Mouse (Mus musculus): ENCODE measurements at regions not wholly inside any gene's neighbourhood (a gene's known extent, or its start where the extent isn't known, plus 50 kb on each side); places are given as distances from the start of the nearest gene placed in this dataset.
"Not testable (repeated sequence)": the region's sequence is repeated elsewhere in the genome, so short reads cannot be mapped to it uniquely, and the experiment has no call there.

GRCm38 (mm10) chr1:177382596-177383190, 59.5 kb upstream of the Zbtb18 start:
- DNase-seq (ENCODE audit: low read depth): peak; percentile 54

- no peak for DNase-seq (ENCODE audit: low read depth)
These were observed 60.0 kb upstream of the Zbtb18 start for GRCm38 (mm10) chr1:177382147-177382546.

- DNase-seq (ENCODE audit: low read depth): no peak
These were observed 64.0 kb upstream of the Zbtb18 start for GRCm38 (mm10) chr1:177378112-177378511.

GRCm38 (mm10) chr1:177373226-177373825, 68.8 kb upstream of the Zbtb18 start:
- no peak for DNase-seq (ENCODE audit: low read depth)

GRCm38 (mm10) chr1:177372066-177372465, 70.1 kb upstream of the Zbtb18 start:
- DNase-seq (ENCODE audit: low read depth): no peak

GRCm38 (mm10) chr1:177367864-177368610, 74.1 kb upstream of the Zbtb18 start:
- no peak for DNase-seq (ENCODE audit: low read depth)

GRCm38 (mm10) chr1:177366914-177367313, 75.2 kb upstream of the Zbtb18 start:
- DNase-seq (ENCODE audit: low read depth): no peak

- DNase-seq (ENCODE audit: low read depth): no peak
These were observed 75.7 kb upstream of the Zbtb18 start for GRCm38 (mm10) chr1:177366475-177366874.

- no peak for DNase-seq (ENCODE audit: low read depth)
These were observed 77.8 kb upstream of the Zbtb18 start for GRCm38 (mm10) chr1:177364355-177364754.

GRCm38 (mm10) chr1:177362398-177362797, 79.8 kb upstream of the Zbtb18 start:
- no peak for DNase-seq (ENCODE audit: low read depth)

- DNase-seq (ENCODE audit: low read depth): no peak
These were observed 90.5 kb upstream of the Akt3 start for GRCm38 (mm10) chr1:177348400-177349092.

- no peak for DNase-seq (ENCODE audit: low read depth)
These were observed 89.2 kb upstream of the Akt3 start for GRCm38 (mm10) chr1:177347208-177347607.

GRCm38 (mm10) chr1:177346540-177346939, 88.5 kb upstream of the Akt3 start:
- no peak for DNase-seq (ENCODE audit: low read depth)

- DNase-seq (ENCODE audit: low read depth): no peak
These were observed 87.5 kb upstream of the Akt3 start for GRCm38 (mm10) chr1:177345540-177345939.

GRCm38 (mm10) chr1:177343949-177344348, 85.9 kb upstream of the Akt3 start:
- no peak for DNase-seq (ENCODE audit: low read depth)

- DNase-seq (ENCODE audit: low read depth): no peak
These were observed 85.1 kb upstream of the Akt3 start for GRCm38 (mm10) chr1:177343121-177343520.

GRCm38 (mm10) chr1:177340232-177340631, 82.2 kb upstream of the Akt3 start:
- DNase-seq (ENCODE audit: low read depth): no peak

GRCm38 (mm10) chr1:177339207-177339787, 81.3 kb upstream of the Akt3 start:
- DNase-seq (ENCODE audit: low read depth): not testable (repeated sequence)

- DNase-seq (ENCODE audit: low read depth): peak; percentile 12
These were observed 80.6 kb upstream of the Akt3 start for GRCm38 (mm10) chr1:177338466-177339206.

- no peak for DNase-seq (ENCODE audit: low read depth)
These were observed 79.8 kb upstream of the Akt3 start for GRCm38 (mm10) chr1:177337756-177338155.

- DNase-seq (ENCODE audit: low read depth): no peak
These were observed 79.1 kb upstream of the Akt3 start for GRCm38 (mm10) chr1:177337141-177337540.

GRCm38 (mm10) chr1:177336436-177336835, 78.4 kb upstream of the Akt3 start:
- no peak for DNase-seq (ENCODE audit: low read depth)
